Mouse (Mus musculus) adrenal gland, adult (tissue): ENCODE data around the gene Zfp579.
A peak's percentile ranks its signal among the peaks of the same experiment; 100 is the strongest.

Experiments used
- DNase-seq, 2 experiments: peaks; one replicate each; pipeline ENCODE4 v3.0.0; 2022 to 2023; ENCODE audit warnings: low spot score in 1 of 2; ENCODE audit not compliant: inconsistent age in 2 of 2

The Zfp579 gene

DNA sequence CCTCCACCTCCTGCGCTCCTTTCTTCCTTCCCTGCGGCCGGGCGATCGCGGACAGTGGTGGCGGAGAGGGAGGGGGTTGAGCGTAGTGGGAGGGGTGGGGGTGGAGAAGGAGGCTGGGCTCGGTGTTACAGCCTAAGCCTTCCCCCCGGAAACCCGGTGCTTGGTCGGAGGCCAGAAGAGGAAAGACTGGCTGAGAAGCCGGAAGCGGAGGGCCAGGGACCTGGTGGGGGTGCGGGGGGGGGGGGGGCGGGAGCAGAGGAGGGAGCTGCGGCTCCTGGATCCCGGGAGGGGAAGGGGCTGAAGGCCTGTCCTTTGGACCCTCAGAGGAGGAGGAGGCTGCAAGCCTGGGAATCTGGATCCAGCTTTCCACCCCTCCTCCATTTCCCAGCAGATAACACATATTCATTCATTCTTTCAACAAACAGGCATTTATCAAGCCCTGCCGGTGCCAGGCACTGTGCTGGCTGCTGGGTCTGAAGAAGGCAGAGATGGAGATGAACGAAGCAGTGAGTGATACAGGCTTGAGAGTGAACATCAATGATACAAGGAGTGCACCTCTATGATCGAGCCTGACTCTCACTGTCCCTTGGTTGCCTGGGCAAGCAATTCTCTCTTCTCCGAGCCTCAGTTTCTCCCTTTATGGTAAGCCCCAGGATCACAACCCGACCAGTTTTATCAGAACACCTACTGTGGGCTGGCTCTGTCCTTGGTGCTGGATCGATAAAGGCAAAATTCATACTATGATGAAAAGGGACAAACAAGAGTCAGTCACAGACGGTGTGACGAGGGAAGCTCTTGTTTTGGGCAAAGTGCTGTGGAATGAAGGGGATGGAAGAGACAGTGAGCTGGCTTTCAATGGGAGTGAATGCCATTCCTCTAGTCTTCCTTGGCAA is at the start of gene Zfp579:
Gene Zfp579, minus strand, starts transcription at position 156 of the 893 bp plus-strand sequence.
- DNase-seq, result peak; percentile 93 to 97

GRCm38 (mm10) chr7:5044981-5045380 is 49.0 kb upstream of the Zfp579 start:
- no peak for DNase-seq

GRCm38 (mm10) chr7:5038940-5039339 is 43.0 kb upstream of the Zfp579 start:
- DNase-seq, result no peak

DNA sequence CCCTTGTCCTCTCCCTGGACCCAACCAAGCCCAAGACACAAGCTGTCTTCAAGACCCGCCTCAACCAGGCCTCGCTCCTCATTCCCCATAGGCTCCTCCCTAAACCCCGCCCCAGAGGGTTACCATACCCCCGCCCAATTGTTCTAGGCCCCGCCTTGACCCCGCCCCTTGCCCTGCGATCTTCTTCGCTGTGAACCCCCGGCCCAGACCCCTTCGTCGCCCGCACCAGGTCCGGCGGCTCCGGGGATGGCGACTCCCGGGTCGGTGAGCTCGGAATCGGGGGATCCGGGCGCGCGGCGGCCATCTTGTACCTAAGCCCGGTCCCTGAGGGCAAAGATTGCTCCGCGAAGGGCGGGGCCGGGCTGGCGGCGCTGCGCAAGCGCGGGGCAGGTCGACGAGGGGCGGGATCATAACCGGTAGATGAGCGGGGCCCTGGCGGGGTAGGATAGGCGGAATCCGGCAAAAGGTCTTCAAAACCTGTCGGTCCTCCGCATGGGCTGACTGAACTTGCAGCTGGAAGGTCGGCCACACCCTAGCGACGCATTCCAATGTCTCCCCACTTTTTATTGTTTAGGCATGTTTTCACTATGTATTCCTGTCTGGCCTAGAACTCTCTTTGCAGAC is 42.3 kb upstream of the Zfp579 start, which contains the start of gene Zfp784:
Gene Zfp784, minus strand, starts transcription at position 338 of the 624 bp plus-strand sequence.
- peak; percentile 96 to 99 for DNase-seq

DNA sequence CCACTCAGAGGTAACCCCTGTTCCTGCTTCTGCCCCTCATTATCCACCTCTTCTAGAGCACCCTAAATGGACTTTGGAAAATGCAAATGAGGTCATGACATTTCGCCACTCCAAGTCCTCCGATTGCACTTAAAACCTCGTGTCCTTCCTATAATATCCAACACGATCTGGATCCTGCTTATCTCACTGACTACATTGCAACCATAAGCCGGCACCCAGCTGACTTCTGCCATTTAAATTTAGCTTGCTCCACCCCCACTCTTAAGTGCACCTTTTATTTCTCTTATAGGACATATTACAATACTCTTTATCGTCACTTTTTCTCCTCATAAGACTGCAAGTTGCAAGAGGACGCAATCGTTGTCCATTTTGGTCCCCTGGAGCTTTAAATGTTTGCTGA is 41.5 kb upstream of the Zfp579 start:
- no peak for DNase-seq

- no peak for DNase-seq
Observed at GRCm38 (mm10) chr7:5037026-5037425, 41.1 kb upstream of the Zfp579 start.

DNA sequence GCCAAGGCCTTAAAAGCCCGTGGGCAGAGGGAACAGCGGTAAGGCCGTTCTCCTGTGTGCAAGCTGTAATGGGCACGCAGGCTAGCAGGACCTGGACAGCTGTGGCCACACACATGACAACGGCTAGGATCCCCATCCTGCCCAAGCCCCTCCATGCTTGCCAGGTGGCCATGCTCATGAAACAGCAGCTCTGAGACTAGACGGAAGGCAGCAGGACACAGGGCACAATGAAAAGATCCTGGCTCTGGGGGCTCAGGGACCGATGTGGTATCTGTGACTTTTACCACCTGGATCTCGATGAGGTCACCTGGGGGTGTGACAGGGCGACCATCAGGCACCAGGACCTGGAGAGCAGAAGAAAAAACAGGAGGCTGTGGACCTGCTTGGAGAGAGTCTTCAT is 40.2 kb upstream of the Zfp579 start:
- no peak for DNase-seq

DNA sequence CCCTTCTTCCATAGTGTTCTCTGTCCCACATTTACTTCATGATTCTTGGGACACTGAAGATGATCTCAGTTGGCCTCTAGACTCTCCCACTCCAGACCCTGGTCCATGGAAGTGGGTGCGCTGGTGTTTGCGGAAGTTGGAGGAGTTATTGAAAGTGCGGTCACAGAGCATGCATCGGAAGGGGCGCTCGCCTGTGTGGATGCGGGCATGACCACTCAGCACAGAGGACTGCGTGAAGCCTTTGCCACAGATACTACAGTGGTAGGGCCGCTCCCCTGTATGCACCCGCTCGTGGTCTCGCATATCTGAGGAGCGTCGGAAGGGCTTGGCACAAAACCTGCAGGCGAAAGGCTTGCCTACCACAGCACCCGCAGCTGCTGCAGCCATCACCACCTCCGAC is 39.7 kb upstream of the Zfp579 start:
- DNase-seq, result no peak

DNA sequence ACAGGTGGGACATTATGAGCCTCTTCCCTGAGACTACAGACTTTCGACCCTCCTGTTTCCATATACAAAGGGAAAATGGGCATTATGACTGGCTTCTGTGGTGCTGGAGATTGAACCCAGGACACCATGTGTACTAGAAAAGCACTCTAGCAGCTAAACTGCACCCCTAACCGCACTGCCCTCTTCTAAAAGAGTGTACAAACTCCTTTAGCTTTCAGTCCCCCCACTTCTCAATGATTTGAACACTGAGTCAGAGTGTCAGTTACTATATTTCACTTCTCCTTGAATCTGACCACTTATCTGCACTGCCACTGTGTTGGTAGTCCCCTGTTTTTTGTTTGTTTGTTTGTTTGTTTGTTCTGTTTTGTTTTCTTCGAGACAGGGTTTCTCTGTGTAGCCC is 37.9 kb upstream of the Zfp579 start, which contains the start of gene 4632433K11Rik:
Gene 4632433K11Rik, plus strand, starts transcription at position 301 of the 400 bp plus-strand sequence.
- DNase-seq, result no peak

GRCm38 (mm10) chr7:5031496-5031895 is 35.5 kb upstream of the Zfp579 start:
- no peak for DNase-seq

GRCm38 (mm10) chr7:5030554-5031275 is 34.8 kb upstream of the Zfp579 start:
- DNase-seq, result no peak

DNA sequence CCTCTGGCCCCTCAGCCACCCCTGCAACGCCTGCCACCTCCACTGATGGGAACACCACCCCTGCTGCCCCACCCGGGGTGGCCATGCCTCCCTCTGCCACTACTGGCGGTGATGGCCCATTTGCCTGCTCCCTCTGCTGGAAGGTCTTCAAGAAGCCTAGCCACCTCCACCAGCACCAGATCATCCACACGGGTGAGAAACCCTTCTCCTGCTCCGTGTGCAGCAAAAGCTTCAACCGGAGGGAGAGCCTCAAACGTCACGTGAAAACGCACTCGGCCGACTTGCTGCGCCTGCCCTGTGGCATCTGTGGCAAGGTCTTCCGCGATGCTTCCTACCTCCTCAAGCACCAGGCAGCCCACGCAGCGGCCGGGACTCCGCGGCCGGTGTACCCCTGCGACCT is 34.0 kb upstream of the Zfp579 start:
- DNase-seq, result no peak

- no peak for DNase-seq
Observed at GRCm38 (mm10) chr7:5029543-5029942, 33.6 kb upstream of the Zfp579 start.

DNA sequence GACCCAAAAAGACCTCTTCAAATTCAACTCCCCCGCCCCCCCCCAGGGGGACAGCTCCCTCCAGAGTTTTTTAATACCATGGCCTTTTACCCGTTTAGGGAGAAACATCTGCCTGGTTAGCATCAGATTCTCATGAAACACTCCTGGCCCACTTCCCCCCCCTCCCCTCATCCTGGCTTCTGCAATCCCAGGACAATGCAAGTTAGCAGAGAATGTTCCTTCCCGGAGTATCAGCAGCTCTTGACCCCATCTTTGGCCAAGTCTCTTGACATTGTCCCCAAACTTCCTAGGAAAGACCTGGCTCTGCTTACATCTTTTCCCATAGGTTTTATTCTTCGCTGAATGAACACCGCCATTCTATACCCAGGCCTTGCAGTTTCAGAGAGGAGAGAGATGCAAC is 25.2 kb upstream of the Zfp579 start:
- no peak for DNase-seq

DNA sequence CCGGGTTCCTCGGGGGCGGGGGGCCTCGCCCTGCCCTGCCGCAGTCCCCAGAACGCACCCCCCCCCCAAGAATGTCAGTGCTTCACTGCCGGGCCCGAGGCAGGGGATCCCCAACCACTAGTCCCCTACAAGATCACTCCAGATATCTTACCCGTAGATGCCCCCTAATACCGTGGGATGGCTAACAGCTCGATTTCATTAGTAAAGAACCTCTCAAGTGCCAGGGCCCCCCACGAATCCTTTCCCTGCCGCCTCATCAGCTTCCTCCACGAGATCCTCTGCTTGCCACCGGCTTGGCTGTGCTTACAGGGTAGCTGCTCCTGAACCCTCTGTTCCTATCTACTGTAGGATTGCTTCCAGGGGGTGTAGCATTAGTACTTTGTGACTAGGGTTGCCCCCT is 24.7 kb upstream of the Zfp579 start:
- no peak for DNase-seq

- DNase-seq, result peak; percentile 100
Observed at GRCm38 (mm10) chr7:5020000-5020681, 24.2 kb upstream of the Zfp579 start, which contains the start of the genes Zfp865 and Ccdc106. Zfp865 (plus strand) TSS chr7:5020376. Ccdc106 (plus strand) TSS chr7:5020553.

GRCm38 (mm10) chr7:5019576-5019975 is 23.6 kb upstream of the Zfp579 start:
- DNase-seq, result peak; percentile 44 to 72

- DNase-seq, result peak in 1 of 2 experiments; percentile 29
Observed at GRCm38 (mm10) chr7:5017931-5018330, 22.0 kb upstream of the Zfp579 start.

DNA sequence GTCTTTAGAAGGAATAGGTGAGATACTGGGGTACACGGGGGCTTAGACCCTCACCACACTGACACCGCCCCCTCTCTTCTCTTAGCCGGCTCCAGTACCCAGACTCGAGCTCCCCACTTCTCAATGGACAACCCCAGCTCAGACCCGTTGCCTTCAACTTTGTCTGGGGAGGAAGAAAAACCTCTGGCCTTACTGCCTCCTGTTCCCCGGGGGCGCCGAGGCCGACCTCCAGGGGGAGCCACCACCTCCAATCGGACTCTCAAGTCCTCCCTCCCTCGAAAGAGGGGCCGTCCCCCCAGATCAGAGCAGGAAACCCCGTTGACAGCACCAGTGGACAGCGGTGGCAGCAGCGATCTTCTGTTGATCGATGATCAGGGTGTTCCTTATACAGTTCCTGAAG is 21.4 kb upstream of the Zfp579 start:
- DNase-seq, result peak; percentile 48 to 65

DNA sequence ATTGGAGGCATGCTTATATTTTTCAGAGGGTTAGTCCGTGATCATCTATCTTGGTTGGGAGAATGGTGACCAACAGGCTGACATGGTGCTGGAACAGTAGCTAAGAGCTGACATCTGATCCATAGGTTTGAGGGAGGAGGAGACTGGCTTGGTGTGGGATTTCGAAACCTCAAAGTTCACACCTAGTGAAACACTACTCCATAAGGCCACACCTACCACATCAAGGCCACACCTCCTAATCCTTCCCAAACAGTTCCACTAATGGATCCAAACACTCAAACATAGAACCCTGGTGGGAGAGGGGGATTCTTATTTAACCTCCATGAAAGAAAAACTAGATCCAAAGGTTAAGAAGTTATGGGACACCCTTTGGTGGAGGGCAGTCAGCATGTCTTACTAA is 21.0 kb upstream of the Zfp579 start:
- DNase-seq, result no peak

GRCm38 (mm10) chr7:5016057-5016456 is 20.1 kb upstream of the Zfp579 start:
- DNase-seq, result no peak
